Mouse (Mus musculus): ENCODE measurements around the gene Psmc3.
"Not testable (repeated sequence)": the region's sequence is repeated elsewhere in the genome, so short reads cannot be mapped to it uniquely, and the experiment has no call there.

Psmc3 gene

GRCm38 (mm10) chr2:91111832-91112231 lies 58.0 kb downstream of the Psmc3 start:
- not testable (repeated sequence) for DNase-seq (ENCODE audit: low read depth, low spot score)

GRCm38 (mm10) chr2:91112491-91112890 lies 58.7 kb downstream of the Psmc3 start:
- no peak for DNase-seq (ENCODE audit: low read depth, low spot score)

- DNase-seq (ENCODE audit: low read depth, low spot score), result no peak
Observed at GRCm38 (mm10) chr2:91113334-91113733, 59.5 kb downstream of the Psmc3 start.

- no peak for DNase-seq (ENCODE audit: low read depth, low spot score)
Observed at GRCm38 (mm10) chr2:91113852-91114251, 60.0 kb downstream of the Psmc3 start.

- peak; percentile 97 for DNase-seq (ENCODE audit: low read depth, low spot score)
Observed at GRCm38 (mm10) chr2:91114781-91115577, 61.2 kb downstream of the Psmc3 start.

- DNase-seq (ENCODE audit: low read depth, low spot score), result no peak
Observed at GRCm38 (mm10) chr2:91115578-91115970, 61.8 kb downstream of the Psmc3 start.
